Mouse (Mus musculus) limb, embryonic 11.5 days (tissue): ENCODE measurements around the gene Tm7sf2. TPM values are rescaled to one million over a fixed set of nuclear protein-coding genes. Genes with fewer than 3 reads are reported as not detected.

Experiments
- ATAC-seq: fragments of 200-750 bp; cut with Nextera tagmentation; 2 replicates; pipeline ENCODE4 v1.8.0; 2017; ENCODE audit warnings: low read depth; ENCODE audit not compliant: insufficient number of reproducible peaks, low FRiP score, low TSS enrichment
- DNase-seq: peaks from one replicate; pipeline ENCODE4 v3.0.0-alpha.2; 2015; ENCODE audit warnings: low spot score
- H3K27ac ChIP-seq: fragments of 300-500 bp; sonication (generic); replicated peaks from 2 replicates; pipeline ENCODE4 v1.5.1; 2014; ENCODE audit warnings: low read depth, mild to moderate bottlenecking, low read length
- H3K27me3 ChIP-seq: fragments of 300-500 bp; sonication (generic); 2 replicates; pipeline ENCODE4 v1.6.1; 2014; ENCODE audit warnings: mild to moderate bottlenecking, low read length, mixed read lengths; ENCODE audit not compliant: control insufficient read depth, insufficient read depth
- H3K36me3 ChIP-seq: fragments of 300-500 bp; sonication (generic); 2 replicates; pipeline ENCODE4 v1.6.1; 2014; ENCODE audit warnings: mild to moderate bottlenecking, low read length, moderate library complexity, mixed read lengths; ENCODE audit not compliant: control insufficient read depth, insufficient read depth
- H3K4me1 ChIP-seq: fragments of 300-500 bp; sonication (generic); 2 replicates; pipeline ENCODE4 v1.6.1; 2014; ENCODE audit warnings: low read length, mixed read lengths; ENCODE audit not compliant: control insufficient read depth, insufficient read depth
- H3K4me2 ChIP-seq: fragments of 300-500 bp; sonication (generic); 2 replicates; pipeline ENCODE4 v1.6.1; 2014; ENCODE audit warnings: low read depth, mild to moderate bottlenecking, moderate library complexity; ENCODE audit not compliant: severe bottlenecking
- H3K4me3 ChIP-seq: fragments of 300-500 bp; sonication (generic); 2 replicates; pipeline ENCODE4 v1.5.1; 2014; ENCODE audit warnings: low read depth, low read length
- H3K9ac ChIP-seq: fragments of 300-500 bp; sonication (generic); 2 replicates; pipeline ENCODE4 v1.6.1; 2014; ENCODE audit warnings: mild to moderate bottlenecking, low read length
- H3K9me3 ChIP-seq: fragments of 300-500 bp; sonication (generic); 2 replicates; pipeline ENCODE4 v1.6.1; 2016; ENCODE audit warnings: low read length; ENCODE audit not compliant: control insufficient read depth
- WGBS: fragments of 180-500 bp; shearing (Covaris S2); extraction: QIAGEN DNeasy Blood & Tissue Kit; methylation state at CpG from one replicate; pipeline ENCODE4 v1.1.7; 2014; 5-methylcytosine and 5-hydroxymethylcytosine counted together
- polyA plus RNA-seq: library from polyadenylated mRNA; unstranded; fragments of >200 nt; fragmentation: Nextera tagmentation; extraction: Ambion mirVana; gene quantifications from 2 replicates; pipeline ENCODE4 v1.2.1, GENCODE M21; 2014

Gene Tm7sf2
- polyA plus RNA-seq, 1 experiment from 2014 or later, result 21.6 TPM

DNA sequence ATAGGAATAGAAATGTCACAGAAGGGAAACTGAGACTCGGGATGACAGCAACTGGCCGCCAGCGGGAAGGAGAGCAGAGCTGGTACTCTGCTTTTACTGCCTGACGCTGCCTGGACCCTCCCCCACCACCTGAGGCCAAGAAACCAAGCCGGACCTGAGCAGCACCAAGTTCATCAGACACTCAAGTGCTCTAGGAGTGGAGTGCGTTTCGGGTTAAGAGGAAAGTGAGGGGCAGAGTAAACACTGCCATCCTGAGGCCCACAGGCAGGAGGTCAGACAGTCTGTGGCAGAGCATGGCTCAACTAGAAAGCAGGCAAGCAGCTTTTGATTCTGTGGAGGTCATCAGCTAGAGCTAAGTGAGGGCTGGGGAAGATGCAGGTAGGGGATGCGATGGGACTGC is 45.1 kb downstream of the Tm7sf2 start:
- Histone ChIP-seq H3K4me3 (no peak overlapping the region), H3K4me2 (no peak overlapping the region), H3K27ac (no peak overlapping the region), H3K36me3 (no peaks in the 10 kb centered on the region), H3K4me1 (no peaks in the 10 kb centered on the region), H3K27me3 (no peaks in the 10 kb centered on the region), H3K9me3 (no peaks in the 10 kb centered on the region), H3K9ac (no peak overlapping the region)
- ATAC-seq (no peak), DNase-seq (no peak)
- 57% methylated on average over 8 of the region's 8 CpGs for WGBS

DNA sequence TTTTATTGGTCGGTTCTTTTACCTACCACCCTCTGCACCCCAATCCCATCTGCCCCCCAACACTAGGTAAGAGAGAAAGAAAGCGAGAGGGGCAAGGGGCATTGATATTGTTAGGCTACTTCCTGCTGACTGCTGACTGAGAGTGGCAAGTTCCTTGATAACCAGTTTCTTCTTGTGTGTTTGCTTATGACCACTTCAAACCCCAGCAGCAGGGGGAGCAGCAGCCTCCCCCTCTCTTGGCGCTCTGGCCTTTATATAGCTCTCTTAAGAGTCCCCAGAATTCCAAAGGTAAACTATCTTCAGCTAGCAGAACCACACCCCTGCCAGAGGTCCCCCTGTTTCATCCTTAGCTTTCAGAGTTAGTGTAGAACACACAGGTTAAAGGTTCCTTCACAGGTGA is 47.9 kb downstream of the Tm7sf2 start:
- Histone ChIP-seq H3K27ac (no peak overlapping the region), H3K4me2 (no peak overlapping the region), H3K27me3 (peaks cover 8% of the 10 kb centered on the region; the same call in 1 of the 2 replicates), H3K36me3 (no peaks in the 10 kb centered on the region), H3K4me1 (peaks cover 4% of the 10 kb centered on the region; the same call in 1 of the 2 replicates), H3K9me3 (no peaks in the 10 kb centered on the region), H3K9ac (0 out of 2 replicates have a peak overlapping the region, but pooled peaks have one; percentile 22), H3K4me3 (no peak overlapping the region)
- ATAC-seq, result no peak
- WGBS, result 67% methylated on average over 3 of the region's 3 CpGs
- DNase-seq, result no peak

DNA sequence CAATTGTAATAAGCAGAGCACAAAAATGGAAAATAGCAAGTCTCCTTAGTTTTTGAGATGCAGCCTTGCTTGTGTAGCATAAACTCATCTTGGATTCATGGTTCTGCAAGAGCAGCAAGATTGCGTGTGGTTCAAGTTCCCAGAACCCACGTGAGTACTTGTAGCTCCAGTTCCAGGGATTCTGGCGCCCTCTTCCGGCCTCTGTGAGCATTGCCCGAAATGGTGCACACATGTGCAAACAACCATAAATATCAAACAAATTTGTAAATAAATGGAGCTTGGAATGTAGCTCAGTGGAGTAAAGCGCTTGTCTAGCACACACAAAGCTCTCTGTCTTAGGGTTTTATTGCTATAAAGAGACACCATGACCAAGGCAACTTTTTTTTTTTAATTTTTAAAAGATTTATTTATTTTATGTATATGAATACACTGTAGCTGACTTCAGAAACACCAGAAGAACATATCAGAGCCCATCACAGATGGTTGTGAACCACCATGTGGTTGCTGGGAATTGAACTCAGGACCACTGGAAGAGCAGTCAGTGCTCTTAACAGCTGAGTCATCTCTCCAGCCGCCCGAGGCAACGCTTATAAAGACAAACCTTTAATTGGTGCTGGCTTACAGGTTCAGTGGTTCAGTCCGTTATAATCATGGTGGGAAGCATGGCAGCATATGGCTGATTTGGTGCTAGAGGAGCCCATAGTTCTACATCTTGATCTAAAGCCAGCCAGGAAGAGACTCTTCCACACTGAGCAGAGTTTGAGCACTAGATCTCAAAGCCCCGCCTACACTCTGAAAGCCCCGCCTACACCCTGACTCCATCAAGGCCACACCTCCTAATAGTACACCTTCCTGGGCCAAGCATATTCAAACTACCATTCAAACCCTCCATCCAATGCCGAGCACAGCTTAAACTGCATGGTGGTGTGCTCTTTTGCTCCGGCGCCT is 49.8 kb downstream of the Tm7sf2 start:
- no peaks in the 10 kb centered on the region for H3K36me3 ChIP-seq
- no peak overlapping the region for H3K27ac ChIP-seq
- H3K4me2 ChIP-seq, result no peak overlapping the region
- H3K27me3 ChIP-seq, result peaks cover 8% of the 10 kb centered on the region; the same call in 1 of the 2 replicates
- no peak overlapping the region for H3K4me3 ChIP-seq
- no peaks in the 10 kb centered on the region for H3K9me3 ChIP-seq
- peaks cover 4% of the 10 kb centered on the region; the same call in 1 of the 2 replicates for H3K4me1 ChIP-seq
- ATAC-seq (no peak), DNase-seq (peak; percentile 92)
- 28% methylated on average over 15 of the region's 15 CpGs for WGBS
- H3K9ac ChIP-seq, result no peak overlapping the region

DNA sequence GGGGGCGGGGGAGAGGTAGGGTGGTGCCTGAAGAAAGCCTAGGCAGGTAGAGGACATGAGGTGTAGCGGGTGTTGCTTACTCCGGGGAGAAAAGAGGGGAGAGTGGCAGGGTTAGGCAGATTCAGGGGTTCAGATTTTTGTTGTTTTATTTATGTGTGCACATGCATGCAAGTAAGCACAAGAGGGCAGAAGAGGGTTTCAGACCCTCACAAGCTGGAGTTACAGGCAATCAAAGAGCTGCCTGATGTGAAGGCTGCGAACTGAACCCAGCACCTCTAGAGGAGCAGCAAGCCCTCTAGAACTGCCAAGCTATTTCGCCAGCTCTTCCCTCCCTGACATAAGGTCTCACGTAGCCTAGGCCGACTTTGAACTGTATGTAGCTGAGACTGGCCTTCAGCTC is 51.6 kb downstream of the Tm7sf2 start:
- no peak overlapping the region for H3K4me2 ChIP-seq
- WGBS, result 34% methylated on average over 7 of the region's 7 CpGs
- H3K4me3 ChIP-seq, result no peak overlapping the region
- peaks cover 8% of the 10 kb centered on the region; the same call in 1 of the 2 replicates for H3K27me3 ChIP-seq
- no peak for ATAC-seq
- no peak overlapping the region for H3K27ac ChIP-seq
- H3K9me3 ChIP-seq, result no peaks in the 10 kb centered on the region
- H3K36me3 ChIP-seq, result no peaks in the 10 kb centered on the region
- H3K4me1 ChIP-seq, result peaks cover 4% of the 10 kb centered on the region; the same call in 1 of the 2 replicates
- peak; percentile 32 for DNase-seq
- no peak overlapping the region; the same call in 1 of the 2 replicates for H3K9ac ChIP-seq

DNA sequence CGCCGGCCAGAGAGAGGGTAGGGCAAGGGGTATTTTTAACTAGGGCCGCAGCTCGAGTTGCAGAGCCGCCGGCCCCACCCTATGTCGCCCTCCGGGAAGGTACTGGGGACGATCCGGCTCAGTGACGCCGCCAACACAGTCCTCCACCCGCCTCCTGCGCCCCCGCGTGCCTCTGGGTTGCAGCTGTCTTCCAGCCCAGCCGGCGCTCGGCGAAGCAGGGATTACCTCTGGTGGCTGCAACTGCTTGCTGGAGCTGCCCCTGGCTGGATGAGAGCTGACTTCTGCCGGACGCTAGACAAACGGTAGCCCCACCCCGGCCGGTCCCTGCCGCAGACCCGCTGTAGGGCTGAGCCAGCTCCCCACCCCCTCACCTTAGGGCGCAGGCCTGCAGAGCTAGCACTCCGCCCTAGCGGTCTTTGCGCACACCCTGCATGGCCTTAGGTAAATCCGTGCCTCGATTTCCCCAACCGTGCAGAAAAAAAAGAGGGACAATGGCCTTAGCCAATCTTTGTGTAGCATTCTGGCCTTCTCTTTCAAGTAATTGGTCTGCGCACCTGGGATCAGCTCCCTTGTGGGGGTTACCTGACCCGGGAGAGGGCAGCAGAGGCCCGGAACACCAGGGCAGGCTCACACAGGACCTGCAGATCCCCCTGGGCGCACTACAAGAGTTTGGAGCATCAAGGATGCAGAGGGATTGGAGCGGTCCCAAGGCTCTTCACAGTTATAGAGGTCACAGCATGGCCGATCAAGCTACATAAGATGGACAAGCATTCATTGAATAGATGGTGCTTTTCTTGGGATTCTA is 52.5 kb downstream of the Tm7sf2 start, which contains the start of gene Capn1:
Gene Capn1, minus strand, starts transcription at position 387 of the 805 bp plus-strand sequence.
- WGBS, result 2% methylated on average over 40 of the region's 40 CpGs
- Histone ChIP-seq H3K4me1 (peaks cover 4% of the 10 kb centered on the region; the same call in 1 of the 2 replicates), H3K9ac (peak within 1 kb of the TSS; percentile 63), H3K4me3 (peak within 1 kb of the TSS; percentile 42), H3K36me3 (no peaks in the 10 kb centered on the region), H3K27me3 (peaks cover 8% of the 10 kb centered on the region; the same call in 1 of the 2 replicates), H3K4me2 (peak within 1 kb of the TSS; percentile 85), H3K9me3 (no peaks in the 10 kb centered on the region), H3K27ac (no peak within 1 kb of the TSS)
- ATAC-seq (peak; percentile 76), DNase-seq (peak; percentile 82)

DNA sequence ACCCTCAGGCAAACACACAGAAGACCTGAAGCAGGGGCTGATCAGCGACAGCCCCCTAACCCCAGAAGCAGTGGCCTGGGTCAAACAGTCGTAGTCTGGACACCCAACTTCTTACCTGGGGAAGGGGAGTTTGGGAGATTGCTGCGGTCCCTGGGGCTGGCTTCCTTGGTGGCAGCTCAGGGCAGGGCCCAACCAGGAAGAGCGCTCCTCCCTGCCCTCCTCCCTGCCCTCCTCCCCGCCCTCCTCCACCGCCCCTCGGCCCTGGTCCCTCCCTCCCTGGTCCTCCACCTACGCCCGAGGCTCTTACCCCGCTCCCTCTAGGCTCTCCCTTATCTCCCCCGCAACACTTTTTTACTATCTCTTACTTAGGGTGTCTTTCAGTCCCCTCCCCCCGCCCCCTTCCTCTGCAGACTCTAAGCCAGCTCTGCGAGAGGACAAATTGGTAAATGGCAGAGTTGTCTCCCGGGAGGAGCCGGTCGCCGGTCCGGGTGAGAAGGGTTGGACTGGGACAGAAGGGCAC is 53.1 kb downstream of the Tm7sf2 start:
- H3K27ac ChIP-seq, result no peak overlapping the region
- peak overlapping the region; percentile 42 for H3K4me3 ChIP-seq
- DNase-seq (peak; percentile 48), ATAC-seq (peak; percentile 23)
- H3K4me1 ChIP-seq, result peaks cover 4% of the 10 kb centered on the region; the same call in 1 of the 2 replicates
- H3K9me3 ChIP-seq, result no peaks in the 10 kb centered on the region
- 2% methylated on average over 16 of the region's 18 CpGs for WGBS
- peaks cover 8% of the 10 kb centered on the region; the same call in 1 of the 2 replicates for H3K27me3 ChIP-seq
- peak overlapping the region; percentile 63 for H3K9ac ChIP-seq
- H3K36me3 ChIP-seq, result no peaks in the 10 kb centered on the region
- peak overlapping the region; percentile 85 for H3K4me2 ChIP-seq

DNA sequence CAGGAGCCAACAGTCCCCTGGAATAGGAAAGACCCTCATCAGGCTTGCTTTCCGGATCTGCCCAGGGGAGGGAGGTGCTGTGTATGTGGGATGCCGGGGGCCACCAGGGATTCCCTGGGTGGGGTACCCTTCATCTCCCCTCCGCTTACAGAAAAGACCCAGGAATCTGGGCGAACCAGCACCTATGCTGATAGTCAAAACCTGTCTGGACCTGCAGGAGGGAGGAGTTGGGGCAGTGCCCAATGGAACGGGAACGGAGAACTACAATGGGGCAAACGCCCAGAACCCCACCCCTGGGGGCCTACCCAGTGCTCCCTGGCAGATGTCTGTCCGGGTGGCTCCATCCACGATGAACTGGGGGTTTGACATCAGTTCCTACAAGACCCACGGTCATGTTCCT is 54.5 kb downstream of the Tm7sf2 start:
- Histone ChIP-seq H3K9ac (no peak overlapping the region), H3K9me3 (no peaks in the 10 kb centered on the region), H3K4me1 (peaks cover 4% of the 10 kb centered on the region; the same call in 1 of the 2 replicates), H3K27me3 (peaks cover 8% of the 10 kb centered on the region; the same call in 1 of the 2 replicates), H3K4me3 (no peak overlapping the region), H3K4me2 (no peak overlapping the region), H3K27ac (no peak overlapping the region), H3K36me3 (no peaks in the 10 kb centered on the region)
- no peak for DNase-seq
- WGBS, result 84% methylated on average over 10 of the region's 10 CpGs
- ATAC-seq, result no peak
